Comparison of ENCODE assay signal across 12 mouse cellular contexts in the genomic region with DNA sequence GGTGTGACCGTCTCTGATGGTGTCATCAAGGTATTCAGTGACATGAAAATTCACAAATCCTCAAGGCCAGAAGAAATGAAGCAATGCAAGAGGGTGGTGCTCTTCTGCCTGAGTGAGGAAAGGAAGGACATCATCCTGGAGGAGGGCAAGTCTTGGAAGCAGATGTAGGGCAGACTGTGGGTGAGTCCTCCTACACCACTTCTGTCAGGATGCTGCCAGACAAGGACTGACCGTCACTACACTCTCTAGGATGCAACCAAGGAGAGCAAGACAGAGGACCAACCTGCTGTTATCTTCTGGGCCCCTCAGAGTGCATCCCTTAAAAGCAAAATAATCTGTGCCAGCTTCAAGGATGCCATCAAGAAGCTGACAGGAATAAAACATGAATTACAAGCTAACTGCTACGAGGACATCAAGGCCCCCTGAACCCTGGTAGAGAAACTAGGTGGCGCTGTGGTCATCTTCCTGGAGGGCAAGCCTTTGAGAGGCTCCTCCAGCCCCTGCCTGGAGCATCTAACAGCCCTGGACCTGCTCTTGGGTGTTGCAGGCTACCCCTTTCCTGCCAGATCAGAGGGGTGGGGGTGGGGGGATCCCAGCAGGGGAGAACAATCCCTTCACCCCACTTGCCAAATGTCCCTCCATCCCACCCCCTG. TPM values are rescaled to one million over a fixed set of nuclear protein-coding genes. Genes with fewer than 3 reads are reported as not detected.
DNase-seq lines count a peak whose midpoint lies in the region; ATAC-seq and TF ChIP-seq lines count a peak whose summit lies in the region.
"Had no signal": no experiment of that assay in that cellular context is flagged by ENCODE, and none has a peak within 500 bp of the region (broad histone marks: within the 10 kb centered on the region; RNA-seq: fewer than 3 reads in every experiment).

No protein-coding gene starts in this region.

- H3K4me1 ChIP-seq in liver, adult 2 months (ENCODE audit: control insufficient read depth, insufficient read depth, low read length): peaks cover 3% of the 10 kb centered on the region; the same call in 1 of the 2 replicates
- peaks cover 43% of the 10 kb centered on the region for H3K4me1 ChIP-seq in liver, embryonic 12.5 days
- peaks cover 23 to 43% of the 10 kb centered on the region in 2 experiments for H3K4me1 ChIP-seq in CH12.LX (ENCODE audit: control insufficient read depth in 1 of 2, insufficient read depth in 2 of 2)

- intact Hi-C loops in gastrocnemius, postnatal 36 days (cut with DNase I): no loop called here
- intact Hi-C loops in left cerebral cortex, postnatal 36 days (cut with DNase I): no loop called here

- ATAC-seq in liver, embryonic 12.5 days: no peak
- ATAC-seq: intestine, embryonic 15.5 days had no signal

- 58% methylated on average over 4 of the region's 4 CpGs for WGBS in liver, adult 2 months
- 32% methylated on average over 4 of the region's 4 CpGs for WGBS in liver, embryonic 12.5 days (ENCODE audit: insufficient replicate concordance)

- TF ChIP-seq CTCF in liver, adult 2 months (IDR thresholded peaks at IDR 0.05; ENCODE audit: low read depth, low read length): peak; percentile 30; the same call in 1 of the 2 replicates
- peak; percentile 27 to 77; a peak in 3 of 4 replicates for TF ChIP-seq CTCF in CH12.LX (conservative IDR thresholded peaks at IDR 0.05 in 1 of 2, IDR thresholded peaks at IDR 0.05 in 1 of 2; ENCODE audit: low read depth in 2 of 2, low read length in 2 of 2)

- H3K27ac ChIP-seq in liver, adult 2 months (replicated peaks; ENCODE audit: insufficient read depth, low read depth, low read length): no peak overlapping the region
- H3K27ac ChIP-seq in liver, embryonic 12.5 days: no peak overlapping the region
- no peak overlapping the region for H3K27ac ChIP-seq in CH12.LX (ENCODE audit: insufficient read depth, low read depth)
- H3K27ac ChIP-seq: intestine, embryonic 15.5 days; macrophage; neural tube, embryonic 13.5 days had no signal

- TF ChIP-seq EP300 in CH12.LX (IDR thresholded peaks at IDR 0.05; ENCODE audit: low read length): no peak

- H3K27me3 ChIP-seq in liver, adult 2 months (ENCODE audit: control insufficient read depth, insufficient read depth, low read length): no peaks in the 10 kb centered on the region
- H3K27me3 ChIP-seq in liver, embryonic 12.5 days (replicated peaks): peaks cover 58% of the 10 kb centered on the region
- H3K27me3 ChIP-seq in CH12.LX (replicated peaks): peaks cover 17% of the 10 kb centered on the region
- H3K27me3 ChIP-seq: intestine, embryonic 15.5 days had no signal

- no peak overlapping the region for H3K9ac ChIP-seq in liver, adult 2 months (ENCODE audit: low read depth, low read length)
- H3K9ac ChIP-seq in liver, embryonic 12.5 days: no peak overlapping the region
- no peak overlapping the region for H3K9ac ChIP-seq in CH12.LX (ENCODE audit: insufficient read depth, low read depth)
- H3K9ac ChIP-seq: intestine, embryonic 15.5 days; neural tube, embryonic 13.5 days had no signal

- H3K9me3 ChIP-seq in liver, embryonic 12.5 days (replicated peaks): no peaks in the 10 kb centered on the region
- no peaks in the 10 kb centered on the region for H3K9me3 ChIP-seq in CH12.LX (replicated peaks; ENCODE audit: low read length)
- H3K9me3 ChIP-seq: intestine, embryonic 15.5 days; neural tube, embryonic 13.5 days had no signal

- in situ Hi-C loops in CH12.LX (cut with MboI; ENCODE audit: low pct_ligation_motif_present, low pct_unique_long_range_greater_than_20kb, low sequenced_read_pairs): loop anchor here (5.0 kb wide), 1 partner anchor 61 kb away; no protein-coding TSS in a partner anchor

- dilution Hi-C loops in CH12.LX (cut with MboI; ENCODE audit: extremely low pct_ligation_motif_present, extremely low pct_unique_long_range_greater_than_20kb, low sequenced_read_pairs): no loop called here

- DNase-seq in gastrocnemius, adult 18-20 months (ENCODE audit: low spot score): peak; percentile 31
- DNase-seq in gastrocnemius, postnatal 36 days: no peak
- DNase-seq in liver, adult 2 months (ENCODE audit: extremely low read depth, low read depth, low spot score): no peak
- DNase-seq in CH12.LX (ENCODE audit: extremely low read depth): no peak
- peak; percentile 53 for DNase-seq in induced T-regulatory cell, adult 2 months (ENCODE audit: low read depth)
- no peak for DNase-seq in left cerebral cortex, postnatal 36 days (ENCODE audit: low spot score in 2 of 2)
- no peak for DNase-seq in right cerebral cortex, postnatal 4 days

- no peaks in the 10 kb centered on the region for H3K36me3 ChIP-seq in liver, adult 2 months (ENCODE audit: control insufficient read depth, insufficient read depth, low read length)
- H3K36me3 ChIP-seq in liver, embryonic 12.5 days: 0 out of 2 replicates have a peak, but pooled peaks cover 3% of the 10 kb centered on the region
- H3K36me3 ChIP-seq in CH12.LX (replicated peaks in 1 of 2; ENCODE audit: control insufficient read depth in 1 of 2, insufficient read depth in 1 of 2, low read length in 1 of 2): no peaks in the 10 kb centered on the region
- H3K36me3 ChIP-seq: intestine, embryonic 15.5 days; neural tube, embryonic 13.5 days had no signal

- H3K4me2 ChIP-seq in liver, embryonic 12.5 days: no peak overlapping the region
- H3K4me2 ChIP-seq in CH12.LX (ENCODE audit: insufficient read depth, low read depth, poor library complexity, severe bottlenecking): no peak overlapping the region
- H3K4me2 ChIP-seq: intestine, embryonic 15.5 days; neural tube, embryonic 13.5 days had no signal

- no peak for TF ChIP-seq POLR2A in liver, adult 2 months (IDR thresholded peaks at IDR 0.05; ENCODE audit: extremely low read depth, insufficient read depth, low read length)
- TF ChIP-seq POLR2A in CH12.LX (IDR thresholded peaks at IDR 0.05; ENCODE audit: low read depth, low read length): no peak

- no peak overlapping the region for H3K4me3 ChIP-seq in liver, adult 2 months (ENCODE audit: insufficient read depth, low read depth, low read length)
- H3K4me3 ChIP-seq in liver, embryonic 12.5 days: no peak overlapping the region
- H3K4me3 ChIP-seq in CH12.LX (replicated peaks in 1 of 3; ENCODE audit: low read depth in 2 of 3, low read length in 2 of 3, poor library complexity in 1 of 3): no peak overlapping the region
- H3K4me3 ChIP-seq: intestine, embryonic 15.5 days; neural tube, embryonic 13.5 days had no signal

- peak; percentile 56 for TF ChIP-seq RAD21 in CH12.LX (IDR thresholded peaks at IDR 0.05; ENCODE audit: low read depth, low read length)

- H3K79me2 ChIP-seq in liver, adult 2 months (ENCODE audit: control insufficient read depth, insufficient read depth, low read length): no peaks in the 10 kb centered on the region
- H3K79me2 ChIP-seq in CH12.LX (replicated peaks; ENCODE audit: control insufficient read depth, extremely low read depth, insufficient read depth, poor library complexity, severe bottlenecking): no peaks in the 10 kb centered on the region

RNA-seq across cellular contexts. Expression of a gene that starts 2.9 kb away (rescaled TPM):
- 100 to 1,000 TPM; 424 to 439 TPM for total RNA-seq in gastrocnemius, adult 18-20 months (2021)
- total RNA-seq in gastrocnemius, postnatal 36 days (2021): 100 to 1,000 TPM; 382 to 407 TPM
- total RNA-seq in liver, adult 2 months (2014; rRNA removed): 0.60 and 0.83 TPM in 2 replicates
- 0.39 and 0.58 TPM in 2 replicates for polyA plus RNA-seq in liver, adult 2 months (2012; rRNA removed)
- 14.9 and 17.0 TPM in 2 replicates for polyA plus RNA-seq in liver, embryonic 12.5 days (2016; fragmentation: Nextera tagmentation; extraction: Ambion mirVana)
- total RNA-seq in CH12.LX (2012; rRNA removed) (2.2 and 2.6 TPM in 2 replicates), CH12.LX (2014; rRNA removed) (3.1 and 3.8 TPM in 2 replicates)
- 2.3 and 2.4 TPM in 2 replicates for polyA plus RNA-seq in CH12.LX (2012; ENCODE audit: insufficient read length, low read depth)
- total RNA-seq in left cerebral cortex, postnatal 36 days (2021): 1 to 10 TPM; 3.6 to 4.4 TPM

RNA-seq across cellular contexts. Expression of a gene that starts 13.6 kb away (rescaled TPM):
- total RNA-seq in gastrocnemius, adult 18-20 months (2021): not detected
- not detected for total RNA-seq in gastrocnemius, postnatal 36 days (2021)
- 0.20 and 0.37 TPM in 2 replicates for total RNA-seq in liver, adult 2 months (2014; rRNA removed)
- 0.26 and 0.46 TPM in 2 replicates for polyA plus RNA-seq in liver, adult 2 months (2012; rRNA removed)
- polyA plus RNA-seq in liver, embryonic 12.5 days (2016; fragmentation: Nextera tagmentation; extraction: Ambion mirVana): 2.8 and 3.3 TPM in 2 replicates
- total RNA-seq in CH12.LX (2012; rRNA removed) (not detected in 2 replicates), CH12.LX (2014; rRNA removed) (not detected in 2 replicates)
- polyA plus RNA-seq in CH12.LX (2012; ENCODE audit: insufficient read length, low read depth): not detected in 2 replicates
- total RNA-seq in left cerebral cortex, postnatal 36 days (2021): not detected
- total RNA-seq: left cerebral cortex, adult 8-10 months had no signal
- polyA plus RNA-seq: macrophage had no signal

RNA-seq across cellular contexts. Expression of a gene that starts 15.3 kb away (rescaled TPM):
- total RNA-seq in gastrocnemius, adult 18-20 months (2021): 10 to 100 TPM in 1 of 2 experiments, 1 to 10 TPM in 1; 9.3 to 11.4 TPM
- total RNA-seq in gastrocnemius, postnatal 36 days (2021): 10 to 100 TPM in 1 of 2 experiments, 1 to 10 TPM in 1; 5.4 to 10.6 TPM
- not detected in 2 replicates for total RNA-seq in liver, adult 2 months (2014; rRNA removed)
- polyA plus RNA-seq in liver, adult 2 months (2012; rRNA removed): 0.20 TPM in 1 of 2 replicates, not detected in the other
- 0.20 and 0.25 TPM in 2 replicates for polyA plus RNA-seq in liver, embryonic 12.5 days (2016; fragmentation: Nextera tagmentation; extraction: Ambion mirVana)
- total RNA-seq in CH12.LX (2012; rRNA removed): 0.25 TPM in 1 of 2 replicates, not detected in the other
- not detected in 2 replicates for total RNA-seq in CH12.LX (2014; rRNA removed)
- polyA plus RNA-seq in CH12.LX (2012; ENCODE audit: insufficient read length, low read depth): 0.39 TPM in 1 of 2 replicates, not detected in the other
- total RNA-seq in left cerebral cortex, postnatal 36 days (2021): 10 to 100 TPM in 1 of 2 experiments, 1 to 10 TPM in 1; 4.6 to 14.7 TPM
- polyA plus RNA-seq: macrophage had no signal

RNA-seq across cellular contexts. Expression of a gene that starts 29.2 kb away (rescaled TPM):
- total RNA-seq in gastrocnemius, adult 18-20 months (2021): 100 to 1,000 TPM; 408 to 425 TPM
- total RNA-seq in gastrocnemius, postnatal 36 days (2021): 100 to 1,000 TPM; 402 to 432 TPM
- 321 and 404 TPM in 2 replicates for total RNA-seq in liver, adult 2 months (2014; rRNA removed)
- 374 and 408 TPM in 2 replicates for polyA plus RNA-seq in liver, adult 2 months (2012; rRNA removed)
- polyA plus RNA-seq in liver, embryonic 12.5 days (2016; fragmentation: Nextera tagmentation; extraction: Ambion mirVana): 2,199 and 2,266 TPM in 2 replicates
- total RNA-seq in CH12.LX (2012; rRNA removed) (1,419 and 1,651 TPM in 2 replicates), CH12.LX (2014; rRNA removed) (2,535 and 2,729 TPM in 2 replicates)
- polyA plus RNA-seq in CH12.LX (2012; ENCODE audit: insufficient read length, low read depth): 3,314 and 3,421 TPM in 2 replicates
- 100 to 1,000 TPM; 406 to 453 TPM for total RNA-seq in left cerebral cortex, postnatal 36 days (2021)

RNA-seq across cellular contexts. Expression of a gene that starts 30.0 kb away (rescaled TPM):
- total RNA-seq in gastrocnemius, adult 18-20 months (2021): 100 to 1,000 TPM; 222 to 237 TPM
- total RNA-seq in gastrocnemius, postnatal 36 days (2021): 100 to 1,000 TPM; 171 to 246 TPM
- 6.6 and 13.4 TPM in 2 replicates for total RNA-seq in liver, adult 2 months (2014; rRNA removed)
- polyA plus RNA-seq in liver, adult 2 months (2012; rRNA removed): 39.1 and 45.3 TPM in 2 replicates
- 14.0 and 15.2 TPM in 2 replicates for polyA plus RNA-seq in liver, embryonic 12.5 days (2016; fragmentation: Nextera tagmentation; extraction: Ambion mirVana)
- 61.8 and 66.7 TPM in 2 replicates for total RNA-seq in CH12.LX (2012; rRNA removed)
- total RNA-seq in CH12.LX (2014; rRNA removed): 37.7 and 42.9 TPM in 2 replicates
- polyA plus RNA-seq in CH12.LX (2012; ENCODE audit: insufficient read length, low read depth): 143 and 171 TPM in 2 replicates
- total RNA-seq in left cerebral cortex, postnatal 36 days (2021): 100 to 1,000 TPM; 112 to 128 TPM

Comparison
In these comparisons a context has a peak if more than half of its experiments do, and no peak if none do; other contexts are left out.
1. DNase-seq: peak in gastrocnemius, adult 18-20 months (single experiment) and induced T-regulatory cell, adult 2 months (single experiment); none in gastrocnemius, postnatal 36 days (0 of 2), liver, adult 2 months (single experiment), CH12.LX (single experiment), left cerebral cortex, postnatal 36 days (0 of 2) and right cerebral cortex, postnatal 4 days (single experiment).
2. RNA of a gene that starts 2.9 kb away (total RNA-seq): 424 to 439 TPM in gastrocnemius, adult 18-20 months and 382 to 407 TPM in gastrocnemius, postnatal 36 days; 3.6 to 4.4 TPM in left cerebral cortex, postnatal 36 days, 2.2 to 3.8 TPM in CH12.LX and 0.60 to 0.83 TPM in liver, adult 2 months; every median in the first group is over 10 times any median in the second.